Mouse (Mus musculus) MEL (cell line): ENCODE results near the gene Gm26602. TPM values are rescaled to one million over a fixed set of nuclear protein-coding genes. Genes with fewer than 3 reads are reported as not detected.

Experiments
- DNase-seq: peaks from one replicate; pipeline ENCODE4 v3.0.0; 2011; ENCODE audit warnings: low read depth, low spot score
- H3K27ac ChIP-seq: 2 replicates; pipeline ENCODE4 v1.5.1; 2012; ENCODE audit warnings: low read depth, mild to moderate bottlenecking, control low read depth, low read length, moderate library complexity; ENCODE audit not compliant: control insufficient read depth
- H3K27me3 ChIP-seq, 2 experiments: fragments of 150-350 bp in 1 of 2; sonication (generic) in 1 of 2; 2 replicates each; pipeline ENCODE4 v1.6.1; 2012; ENCODE audit warnings: low read length in 2 of 2, mild to moderate bottlenecking in 2 of 2, improper control_type of control experiment in 1 of 2, moderate library complexity in 1 of 2; ENCODE audit not compliant: insufficient read depth in 2 of 2, control insufficient read depth in 1 of 2
- H3K36me3 ChIP-seq, 2 experiments: 2 replicates each; pipeline ENCODE4 v1.6.1; 2012 to 2014; ENCODE audit warnings: low read length in 2 of 2, improper control_type of control experiment in 1 of 2, inconsistent platforms in 1 of 2, mild to moderate bottlenecking in 1 of 2; ENCODE audit not compliant: insufficient read depth in 2 of 2, control insufficient read depth in 1 of 2
- H3K4me1 ChIP-seq, 2 experiments: fragments of 150-350 bp in 1 of 2; sonication (generic) in 1 of 2; 2 replicates each; pipeline ENCODE4 v1.6.1; 2012; ENCODE audit warnings: low read length in 2 of 2, improper control_type of control experiment in 1 of 2, mild to moderate bottlenecking in 1 of 2; ENCODE audit not compliant: insufficient read depth in 2 of 2, control insufficient read depth in 1 of 2
- H3K4me3 ChIP-seq, 2 experiments: fragments of 150-350 bp in 1 of 2; sonication (generic) in 1 of 2; 2 replicates each; pipeline ENCODE4 v1.5.1; 2012; ENCODE audit warnings: low read depth in 2 of 2, low read length in 2 of 2, mild to moderate bottlenecking in 2 of 2, moderate library complexity in 2 of 2, control low read depth in 1 of 2, improper control_type of control experiment in 1 of 2; ENCODE audit not compliant: control insufficient read depth in 1 of 2, insufficient read depth in 1 of 2
- H3K79me2 ChIP-seq: 2 replicates; pipeline ENCODE4 v1.6.1; 2012; ENCODE audit warnings: mild to moderate bottlenecking, low read length, moderate library complexity; ENCODE audit not compliant: control insufficient read depth, poor library complexity, insufficient read depth
- H3K9ac ChIP-seq: 2 replicates; pipeline ENCODE4 v1.6.1; 2012; ENCODE audit warnings: low read depth, mild to moderate bottlenecking, control low read depth, low read length, moderate library complexity; ENCODE audit not compliant: control insufficient read depth, poor library complexity, severe bottlenecking
- H3K9me3 ChIP-seq: fragments of 150-350 bp; sonication (generic); replicated peaks from 2 replicates; pipeline ENCODE4 v1.6.1; 2012; ENCODE audit warnings: mild to moderate bottlenecking, low read length, improper control_type of control experiment, moderate library complexity; ENCODE audit not compliant: insufficient read depth
- BHLHE40 ChIP-seq: IDR thresholded peaks from 2 replicates; pipeline ENCODE4 v1.6.1; 2012; ENCODE audit warnings: low read depth, mild to moderate bottlenecking, inconsistent platforms, low read length, improper control_type of control experiment, borderline replicate concordance
- CHD1 ChIP-seq: IDR thresholded peaks from 2 replicates; pipeline ENCODE4 v1.6.1; 2012; ENCODE audit warnings: low read depth, mild to moderate bottlenecking, inconsistent platforms, low read length, improper control_type of control experiment
- CHD2 ChIP-seq: IDR thresholded peaks from 2 replicates; pipeline ENCODE4 v1.6.1; 2011; ENCODE audit warnings: low read length, improper control_type of control experiment
- CTCF ChIP-seq, 3 experiments: IDR thresholded peaks in 2 of 3; conservative IDR thresholded peaks in 1 of 3; 2 replicates each; pipeline ENCODE4 v1.5.1; 2011 to 2012; ENCODE audit warnings: low read length in 3 of 3, low read depth in 2 of 3, mild to moderate bottlenecking in 2 of 3, improper control_type of control experiment in 1 of 3, inconsistent platforms in 1 of 3, mixed read lengths in 1 of 3, moderate library complexity in 1 of 3; ENCODE audit not compliant: control insufficient read depth in 1 of 3, insufficient read depth in 1 of 3, poor library complexity in 1 of 3, severe bottlenecking in 1 of 3
- ELF1 ChIP-seq: IDR thresholded peaks from 2 replicates; pipeline ENCODE4 v1.6.1; 2014; ENCODE audit warnings: low read depth, mild to moderate bottlenecking, inconsistent platforms, low read length, improper control_type of control experiment, moderate library complexity
- GATA1 ChIP-seq: IDR thresholded peaks from 2 replicates; pipeline ENCODE4 v1.6.1; 2011; ENCODE audit warnings: low read depth, low read length, improper control_type of control experiment
- HCFC1 ChIP-seq: IDR thresholded peaks from 2 replicates; pipeline ENCODE4 v1.6.1; 2012; ENCODE audit warnings: low read depth, mild to moderate bottlenecking, inconsistent platforms, low read length, improper control_type of control experiment, moderate library complexity
- MAFK ChIP-seq: IDR thresholded peaks from 2 replicates; pipeline ENCODE4 v1.6.1; 2011; ENCODE audit warnings: low read depth, mild to moderate bottlenecking, low read length, improper control_type of control experiment, borderline replicate concordance
- MAX ChIP-seq: IDR thresholded peaks from 2 replicates; pipeline ENCODE4 v1.6.1; 2011; ENCODE audit warnings: low read length, improper control_type of control experiment
- MAZ ChIP-seq: IDR thresholded peaks from 2 replicates; pipeline ENCODE4 v1.6.1; 2012; ENCODE audit warnings: low read depth, mild to moderate bottlenecking, inconsistent platforms, low read length, improper control_type of control experiment
- MEF2A ChIP-seq: IDR thresholded peaks from 2 replicates; pipeline ENCODE4 v1.6.1; 2014; ENCODE audit warnings: low read depth, mild to moderate bottlenecking, inconsistent platforms, low read length, improper control_type of control experiment; ENCODE audit not compliant: poor library complexity, insufficient replicate concordance, severe bottlenecking; ENCODE audit errors: extremely low read depth
- MXI1 ChIP-seq: IDR thresholded peaks from 2 replicates; pipeline ENCODE4 v1.6.1; 2011; ENCODE audit warnings: mild to moderate bottlenecking, low read depth, low read length, improper control_type of control experiment
- MYB ChIP-seq: IDR thresholded peaks from 2 replicates; pipeline ENCODE4 v1.6.1; 2011; ENCODE audit warnings: mild to moderate bottlenecking, low read depth, low read length, improper control_type of control experiment
- MYC ChIP-seq: IDR thresholded peaks from 2 replicates; pipeline ENCODE4 v1.6.1; 2011; ENCODE audit warnings: low read depth, mild to moderate bottlenecking, low read length, improper control_type of control experiment, moderate library complexity
- NELFE ChIP-seq: IDR thresholded peaks from 2 replicates; pipeline ENCODE4 v1.6.1; 2011; ENCODE audit warnings: low read depth, low read length, improper control_type of control experiment
- POLR2A ChIP-seq, 2 experiments: IDR thresholded peaks; 2 replicates each; pipeline ENCODE4 v1.6.1; 2011 to 2012; ENCODE audit warnings: low read length in 2 of 2, mild to moderate bottlenecking in 2 of 2, control low read depth in 1 of 2, improper control_type of control experiment in 1 of 2, low read depth in 1 of 2, moderate library complexity in 1 of 2; ENCODE audit not compliant: control insufficient read depth in 1 of 2, insufficient read depth in 1 of 2, poor library complexity in 1 of 2
- POLR2AphosphoS5 ChIP-seq: IDR thresholded peaks from 2 replicates; pipeline ENCODE4 v1.6.1; 2012; ENCODE audit warnings: low read depth, borderline replicate concordance, mild to moderate bottlenecking, inconsistent platforms, low read length, moderate library complexity, mixed read lengths
- RAD21 ChIP-seq: IDR thresholded peaks from 2 replicates; pipeline ENCODE4 v1.6.1; 2011; ENCODE audit warnings: mild to moderate bottlenecking, low read depth, low read length, improper control_type of control experiment
- RCOR1 ChIP-seq: IDR thresholded peaks from 2 replicates; pipeline ENCODE4 v1.6.1; 2012; ENCODE audit warnings: low read depth, mild to moderate bottlenecking, inconsistent platforms, low read length, improper control_type of control experiment
- SIN3A ChIP-seq: IDR thresholded peaks from 2 replicates; pipeline ENCODE4 v1.6.1; 2012; ENCODE audit warnings: low read length, improper control_type of control experiment, inconsistent platforms
- SMC3 ChIP-seq: IDR thresholded peaks from 2 replicates; pipeline ENCODE4 v1.6.1; 2011; ENCODE audit warnings: low read depth, low read length, improper control_type of control experiment
- TBP ChIP-seq: IDR thresholded peaks from 2 replicates; pipeline ENCODE4 v1.8.0; 2011; ENCODE audit warnings: low read depth, low read length, improper control_type of control experiment
- TCF12 ChIP-seq: IDR thresholded peaks from 2 replicates; pipeline ENCODE4 v1.6.1; 2014; ENCODE audit warnings: low read depth, mild to moderate bottlenecking, inconsistent platforms, low read length, improper control_type of control experiment, moderate library complexity
- USF1 ChIP-seq: IDR thresholded peaks from 2 replicates; pipeline ENCODE4 v1.6.1; 2014; ENCODE audit warnings: low read depth, mild to moderate bottlenecking, inconsistent platforms, low read length, improper control_type of control experiment, moderate library complexity
- USF2 ChIP-seq, 2 experiments: IDR thresholded peaks; 2 replicates each; pipeline ENCODE4 v1.6.1; 2011 to 2012; ENCODE audit warnings: improper control_type of control experiment in 2 of 2, low read length in 2 of 2, borderline replicate concordance in 1 of 2, inconsistent platforms in 1 of 2, low read depth in 1 of 2, mild to moderate bottlenecking in 1 of 2; ENCODE audit not compliant: insufficient read depth in 1 of 2
- ZC3H11A ChIP-seq: IDR thresholded peaks from 2 replicates; pipeline ENCODE4 v1.6.1; 2012; ENCODE audit warnings: low read depth, mild to moderate bottlenecking, inconsistent platforms, low read length, improper control_type of control experiment
- polyA plus RNA-seq, 2 experiments: library from polyadenylated mRNA; stranded (reverse) in 1 of 2; unstranded in 1 of 2; fragments of >175 nt in 1 of 2; fragments of >200 nt in 1 of 2; gene quantifications; 2 replicates each; pipeline versions ENCODE4 v1.2.1 to v1.2.4; 2012; ENCODE audit warnings: low replicate concordance in 2 of 2, low read depth in 1 of 2; ENCODE audit not compliant: insufficient read length in 2 of 2, insufficient read depth in 1 of 2, missing spikeins in 1 of 2
- total RNA-seq: library from RNA; depleted of rRNA; stranded (reverse); fragments of 300-350 nt; gene quantifications from 2 replicates; pipeline ENCODE4 v1.2.3, GENCODE M21; 2012

The Gm26602 gene
- total and polyA plus RNA-seq, 3 experiments: 4.5 to 10.2 TPM; not detected in 1

GRCm38 (mm10) chr10:79883297-79884084, 27.2 kb upstream of the Gm26602 start:
- H3K4me1 ChIP-seq: peaks cover 6 to 35% of the 10 kb centered on the region in 2 experiments; a peak in 3 of 4 replicates
- no peaks in the 10 kb centered on the region for H3K79me2 ChIP-seq
- TF ChIP-seq USF1 (no peak), POLR2AphosphoS5 (no peak), NELFE (0 out of 2 replicates have a peak, but pooled peaks have one; percentile 26), POLR2A (IDR thresholded peaks at IDR 0.05; ENCODE audit: control insufficient read depth in 1 of 2, insufficient read depth in 1 of 2, low read depth in 1 of 2, low read length in 2 of 2, poor library complexity in 1 of 2) (0 out of 4 replicates have a peak, but pooled peaks of 1 of the 2 experiments have one; percentile 18), RCOR1 (no peak), HCFC1 (peak; percentile 64), ZC3H11A (peak; percentile 23; the same call in 1 of the 2 replicates), GATA1 (no peak), MXI1 (0 out of 2 replicates have a peak, but pooled peaks have one; percentile 20), TCF12 (no peak), SMC3 (peak; percentile 83), SIN3A (peak; percentile 63), BHLHE40 (no peak), USF2 (IDR thresholded peaks at IDR 0.05; ENCODE audit: borderline replicate concordance in 1 of 2, insufficient read depth in 1 of 2, low read depth in 1 of 2, low read length in 2 of 2) (no peak), CHD1 (no peak), ELF1 (no peak), MAFK (no peak), TBP (0 out of 2 replicates have a peak, but pooled peaks have one; percentile 28), MYC (0 out of 2 replicates have a peak, but pooled peaks have one; percentile 25), MAX (no peak), RAD21 (peak; percentile 52), CTCF (IDR thresholded peaks at IDR 0.05 in 2 of 3, conservative IDR thresholded peaks at IDR 0.05 in 1 of 3; ENCODE audit: control insufficient read depth in 1 of 3, insufficient read depth in 1 of 3, low read depth in 2 of 3, low read length in 3 of 3, poor library complexity in 1 of 3, severe bottlenecking in 1 of 3) (peak; percentile 84 to 88 (median 85)), MAZ (no peak), MEF2A (no peak), MYB (no peak), CHD2 (no peak)
- H3K27me3 ChIP-seq: no peaks in the 10 kb centered on the region
- no peak overlapping the region for H3K27ac ChIP-seq
- H3K36me3 ChIP-seq: peaks cover 0 to 10% of the 10 kb centered on the region in 2 experiments; a peak in 2 of 4 replicates
- peak; percentile 92 for DNase-seq
- peak overlapping the region; percentile 45 to 50 for H3K4me3 ChIP-seq
- H3K9ac ChIP-seq: peak overlapping the region; percentile 68
- H3K9me3 ChIP-seq: no peaks in the 10 kb centered on the region
